Mouse (Mus musculus): ENCODE results near the gene Cux2.

- TF ChIP-seq MYOD1 (IDR thresholded peaks at IDR 0.05; ENCODE audit: control insufficient read depth in 1 of 3, insufficient read length in 2 of 3, low read depth in 2 of 3) (no peak), MAX (IDR thresholded peaks at IDR 0.05; ENCODE audit: low read depth) (no peak), POLR2A (IDR thresholded peaks at IDR 0.05; ENCODE audit: insufficient read length, low read depth) (no peak), TCF12 (IDR thresholded peaks at IDR 0.05; ENCODE audit: insufficient read depth, poor library complexity, severe bottlenecking) (no peak), SRF (IDR thresholded peaks at IDR 0.05; ENCODE audit: control insufficient read depth, insufficient read length, low read depth) (no peak), POLR2AphosphoS2 (IDR thresholded peaks at IDR 0.05; ENCODE audit: insufficient read length, low read depth) (no peak)
Observed at GRCm38 (mm10) chr5:121924423-121924822, 125.5 kb downstream of the Cux2 start.

Measured in myocyte (in vitro differentiated cells).